In genomic region chrX:159414130-159414828, GRCm38 (mm10) we compare ENCODE assay signal across 9 mouse cellular contexts. TPM values are rescaled to one million over a fixed set of nuclear protein-coding genes. Genes with fewer than 3 reads are reported as not detected.
DNase-seq lines count a peak whose midpoint lies in the region; ATAC-seq and TF ChIP-seq lines count a peak whose summit lies in the region.
"Had no signal": no experiment of that assay in that cellular context is flagged by ENCODE, and none has a peak within 500 bp of the region (broad histone marks: within the 10 kb centered on the region; RNA-seq: fewer than 3 reads in every experiment).

Map7d2 (plus strand) TSS chrX:159414572.

- peak; percentile 19 for DNase-seq in gastrocnemius, adult 2 months
- no peak for DNase-seq in gastrocnemius, postnatal 36 days
- peak; percentile 77 for DNase-seq in ZHBTc4 (ENCODE audit: low read depth, low spot score)
- DNase-seq in embryonic facial prominence, embryonic 11.5 days (ENCODE audit: low spot score) = peak; percentile 52
- DNase-seq in limb, embryonic 11.5 days (ENCODE audit: low spot score) = peak; percentile 44
- peak; percentile 50 for DNase-seq in thymus, postnatal 4 days

- no peaks in the 10 kb centered on the region for H3K36me3 ChIP-seq in embryonic facial prominence, embryonic 11.5 days (replicated peaks; ENCODE audit: control insufficient read depth, insufficient read depth, low read depth, low read length)
- no peaks in the 10 kb centered on the region for H3K36me3 ChIP-seq in hindbrain, embryonic 15.5 days
- no peaks in the 10 kb centered on the region for H3K36me3 ChIP-seq in limb, embryonic 11.5 days (ENCODE audit: control insufficient read depth, insufficient read depth, low read length)
- H3K36me3 ChIP-seq in neural tube, embryonic 12.5 days = no peaks in the 10 kb centered on the region

- 14% methylated on average over 33 of the region's 83 CpGs for whole genome bisulfite sequencing in embryonic facial prominence, embryonic 11.5 days
- 20% methylated on average over 48 of the region's 83 CpGs for WGBS in hindbrain, embryonic 15.5 days
- WGBS in limb, embryonic 11.5 days = 21% methylated on average over 50 of the region's 83 CpGs
- WGBS in neural tube, embryonic 12.5 days = 21% methylated on average over 63 of the region's 83 CpGs

- peak within 1 kb of the TSS; percentile 89 for H3K4me2 ChIP-seq in embryonic facial prominence, embryonic 11.5 days (ENCODE audit: low read depth, low read length)
- peak within 1 kb of the TSS; percentile 61 for H3K4me2 ChIP-seq in hindbrain, embryonic 15.5 days
- peak within 1 kb of the TSS; percentile 79 for H3K4me2 ChIP-seq in limb, embryonic 11.5 days (ENCODE audit: low read depth, severe bottlenecking)
- peak within 1 kb of the TSS; percentile 80 for H3K4me2 ChIP-seq in neural tube, embryonic 12.5 days (replicated peaks)

- H3K9me3 ChIP-seq in embryonic facial prominence, embryonic 11.5 days (replicated peaks; ENCODE audit: control insufficient read depth, low read length) = no peaks in the 10 kb centered on the region
- no peaks in the 10 kb centered on the region for H3K9me3 ChIP-seq in hindbrain, embryonic 15.5 days
- H3K9me3 ChIP-seq in limb, embryonic 11.5 days (ENCODE audit: control insufficient read depth, low read length) = no peaks in the 10 kb centered on the region
- H3K9me3 ChIP-seq in neural tube, embryonic 12.5 days = no peaks in the 10 kb centered on the region

- H3K27me3 ChIP-seq in embryonic facial prominence, embryonic 11.5 days (ENCODE audit: control insufficient read depth, insufficient read depth, low read length) = peaks cover 11% of the 10 kb centered on the region
- H3K27me3 ChIP-seq in hindbrain, embryonic 15.5 days = no peaks in the 10 kb centered on the region
- H3K27me3 ChIP-seq in limb, embryonic 11.5 days (ENCODE audit: control insufficient read depth, insufficient read depth, low read length) = peaks cover 23% of the 10 kb centered on the region
- peaks cover 8% of the 10 kb centered on the region; the same call in 1 of the 2 replicates for H3K27me3 ChIP-seq in neural tube, embryonic 12.5 days (replicated peaks)

- peak within 1 kb of the TSS; percentile 18 for H3K9ac ChIP-seq in embryonic facial prominence, embryonic 11.5 days (replicated peaks; ENCODE audit: low read length)
- H3K9ac ChIP-seq in hindbrain, embryonic 15.5 days = peak within 1 kb of the TSS; percentile 60
- H3K9ac ChIP-seq in limb, embryonic 11.5 days (ENCODE audit: low read length) = 0 out of 2 replicates have a peak within 1 kb of the TSS, but pooled peaks have one; percentile 17
- peak within 1 kb of the TSS; percentile 56 for H3K9ac ChIP-seq in neural tube, embryonic 12.5 days

- no peak for TF ChIP-seq CTCF in gastrocnemius, adult 2 months (IDR thresholded peaks at IDR 0.05)

- ATAC-seq in embryonic facial prominence, embryonic 11.5 days (replicated peaks; ENCODE audit: insufficient number of reproducible peaks, low FRiP score, low TSS enrichment, low read depth) = peak; percentile 93
- peak; percentile 94 for ATAC-seq in hindbrain, embryonic 15.5 days (ENCODE audit: low FRiP score, low read depth)
- ATAC-seq in limb, embryonic 11.5 days (ENCODE audit: insufficient number of reproducible peaks, low FRiP score, low TSS enrichment, low read depth) = peak; percentile 84
- peak; percentile 95 for ATAC-seq in neural tube, embryonic 12.5 days (ENCODE audit: low FRiP score, low read depth)

- H3K4me3 ChIP-seq in gastrocnemius, adult 2 months = peak within 1 kb of the TSS; percentile 69
- H3K4me3 ChIP-seq in embryonic facial prominence, embryonic 11.5 days (ENCODE audit: low read depth, low read length) = peak within 1 kb of the TSS; percentile 51
- H3K4me3 ChIP-seq in hindbrain, embryonic 15.5 days = peak within 1 kb of the TSS; percentile 66
- H3K4me3 ChIP-seq in limb, embryonic 11.5 days (ENCODE audit: low read depth, low read length) = peak within 1 kb of the TSS; percentile 42
- H3K4me3 ChIP-seq in neural tube, embryonic 12.5 days = peak within 1 kb of the TSS; percentile 56

- no peak within 1 kb of the TSS for H3K27ac ChIP-seq in gastrocnemius, adult 2 months
- H3K27ac ChIP-seq in embryonic facial prominence, embryonic 11.5 days (replicated peaks; ENCODE audit: low read depth, low read length) = no peak within 1 kb of the TSS
- peak within 1 kb of the TSS; percentile 78 for H3K27ac ChIP-seq in hindbrain, embryonic 15.5 days (replicated peaks)
- no peak within 1 kb of the TSS for H3K27ac ChIP-seq in limb, embryonic 11.5 days (replicated peaks; ENCODE audit: low read depth, low read length)
- no peak within 1 kb of the TSS for H3K27ac ChIP-seq in neural tube, embryonic 12.5 days
- H3K27ac ChIP-seq: macrophage had no signal

- intact Hi-C loops in gastrocnemius, adult 2 months (cut with DNase I) = no loop called here
- intact Hi-C loops in gastrocnemius, postnatal 36 days (cut with DNase I) = loop anchor here (10.0 kb wide), 1 partner anchor 949 kb away; no protein-coding TSS in a partner anchor

- H3K4me1 ChIP-seq in embryonic facial prominence, embryonic 11.5 days (ENCODE audit: control insufficient read depth, insufficient read depth, low read length) = no peaks in the 10 kb centered on the region
- H3K4me1 ChIP-seq in hindbrain, embryonic 15.5 days (replicated peaks) = no peaks in the 10 kb centered on the region
- no peaks in the 10 kb centered on the region for H3K4me1 ChIP-seq in limb, embryonic 11.5 days (ENCODE audit: control insufficient read depth, insufficient read depth, low read length)
- H3K4me1 ChIP-seq in neural tube, embryonic 12.5 days = no peaks in the 10 kb centered on the region

RNA-seq across cellular contexts. Expression of gene Map7d2, which starts in this region (rescaled TPM):
- under 1 TPM; 0.22 to 0.66 TPM for total RNA-seq in gastrocnemius, adult 2 months (2021)
- total RNA-seq in gastrocnemius, postnatal 36 days (2021) = under 1 TPM; 0.08 to 0.69 TPM
- polyA plus RNA-seq in embryonic facial prominence, embryonic 11.5 days (2014; fragmentation: Nextera tagmentation; extraction: Ambion mirVana) = 6.6 and 6.7 TPM in 2 replicates
- 44.2 and 47.0 TPM in 2 replicates for polyA plus RNA-seq in hindbrain, embryonic 15.5 days (2015; fragmentation: Nextera tagmentation; extraction: Ambion mirVana)
- polyA plus RNA-seq in limb, embryonic 11.5 days (2014; fragmentation: Nextera tagmentation; extraction: Ambion mirVana) = 2.1 and 2.7 TPM in 2 replicates
- polyA plus RNA-seq in neural tube, embryonic 12.5 days (2016; fragmentation: Nextera tagmentation; extraction: Ambion mirVana) = 17.7 and 19.5 TPM in 2 replicates
- polyA plus RNA-seq: macrophage had no signal

Comparison
In these comparisons a context has a peak if more than half of its experiments do, and no peak if none do; other contexts are left out.
1. Peak in DNase-seq and H3K4me3 ChIP-seq in gastrocnemius, adult 2 months; RNA of the gene not detected or under 1 TPM.
2. DNase-seq: peak in ZHBTc4 (single experiment), embryonic facial prominence, embryonic 11.5 days (single experiment), limb, embryonic 11.5 days (single experiment) and thymus, postnatal 4 days (single experiment); none in gastrocnemius, postnatal 36 days (0 of 2).
3. Peak in every context shown above with its lines, with median percentiles within 50 percentile points of each other: H3K4me3 ChIP-seq, ATAC-seq, H3K4me2 ChIP-seq and H3K9ac ChIP-seq.